Mouse (Mus musculus): ENCODE data around the gene Wwox. TPM values are rescaled to one million over a fixed set of nuclear protein-coding genes. Genes with fewer than 3 reads are reported as not detected.

Gene Wwox
- polyA plus RNA-seq, 1 experiment = 14.9 TPM

DNA sequence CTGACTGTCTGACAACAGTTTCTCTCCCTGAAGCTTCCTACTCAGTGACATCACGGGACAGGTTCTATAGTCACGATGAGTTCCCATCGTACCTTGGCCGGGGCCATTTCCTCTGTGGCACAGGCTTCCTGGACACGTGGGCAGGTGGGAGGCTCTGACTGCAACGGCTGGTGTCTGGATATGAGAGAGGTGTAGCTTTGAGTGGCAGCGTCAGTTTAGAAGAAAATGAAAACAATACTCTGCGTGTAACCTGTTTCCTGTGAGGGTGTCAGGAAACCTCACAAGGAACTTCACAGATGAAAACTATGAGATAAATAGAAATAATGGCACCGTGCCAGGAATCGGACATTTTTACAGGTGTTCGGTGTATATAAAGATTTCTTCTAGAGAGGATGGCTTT is 750.4 kb downstream of the Wwox start:
- Histone ChIP-seq H3K4me1 (ENCODE audit: control insufficient read depth, insufficient read depth, low read length) (no peaks in the 10 kb centered on the region), H3K27me3 (ENCODE audit: control insufficient read depth, insufficient read depth, low read length) (no peaks in the 10 kb centered on the region), H3K36me3 (ENCODE audit: control insufficient read depth, insufficient read depth, low read length) (no peaks in the 10 kb centered on the region), H3K4me3 (ENCODE audit: control insufficient read depth, low read depth, low read length) (no peak overlapping the region), H3K27ac (ENCODE audit: control insufficient read depth, insufficient read depth, low read depth, low read length) (no peak overlapping the region)
- TF ChIP-seq CTCF (IDR thresholded peaks at IDR 0.05; ENCODE audit: control insufficient read depth, insufficient read depth, insufficient replicate concordance, low read depth, low read length) (no peak), POLR2A (IDR thresholded peaks at IDR 0.05; ENCODE audit: control insufficient read depth, low read depth, low read length) (no peak)

DNA sequence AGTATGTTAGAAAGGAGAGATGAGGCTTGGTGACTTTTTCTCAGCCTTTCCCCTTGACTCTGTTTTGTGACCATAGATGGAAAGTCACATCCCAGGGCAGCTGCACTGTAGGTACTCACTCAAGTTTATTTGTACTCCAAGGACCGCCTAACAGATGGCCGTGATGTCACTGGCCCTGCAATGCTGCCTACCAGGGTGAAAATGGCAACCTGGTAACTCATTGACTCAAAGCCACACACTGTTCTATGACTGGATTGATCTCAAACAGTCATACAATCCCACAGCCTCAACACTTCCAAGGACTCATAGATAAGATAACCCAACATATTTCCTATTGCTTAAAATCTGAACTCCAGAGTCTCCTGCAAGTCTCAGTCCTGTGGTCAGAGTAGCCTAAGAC is 754.3 kb downstream of the Wwox start:
- TF ChIP-seq POLR2A (IDR thresholded peaks at IDR 0.05; ENCODE audit: control insufficient read depth, low read depth, low read length) (no peak), CTCF (IDR thresholded peaks at IDR 0.05; ENCODE audit: control insufficient read depth, insufficient read depth, insufficient replicate concordance, low read depth, low read length) (no peak)
- no peaks in the 10 kb centered on the region for H3K4me1 ChIP-seq (ENCODE audit: control insufficient read depth, insufficient read depth, low read length)
- no peaks in the 10 kb centered on the region for H3K36me3 ChIP-seq (ENCODE audit: control insufficient read depth, insufficient read depth, low read length)
- no peaks in the 10 kb centered on the region for H3K27me3 ChIP-seq (ENCODE audit: control insufficient read depth, insufficient read depth, low read length)
- H3K4me3 ChIP-seq (ENCODE audit: control insufficient read depth, low read depth, low read length) = no peak overlapping the region
- no peak overlapping the region for H3K27ac ChIP-seq (ENCODE audit: control insufficient read depth, insufficient read depth, low read depth, low read length)

DNA sequence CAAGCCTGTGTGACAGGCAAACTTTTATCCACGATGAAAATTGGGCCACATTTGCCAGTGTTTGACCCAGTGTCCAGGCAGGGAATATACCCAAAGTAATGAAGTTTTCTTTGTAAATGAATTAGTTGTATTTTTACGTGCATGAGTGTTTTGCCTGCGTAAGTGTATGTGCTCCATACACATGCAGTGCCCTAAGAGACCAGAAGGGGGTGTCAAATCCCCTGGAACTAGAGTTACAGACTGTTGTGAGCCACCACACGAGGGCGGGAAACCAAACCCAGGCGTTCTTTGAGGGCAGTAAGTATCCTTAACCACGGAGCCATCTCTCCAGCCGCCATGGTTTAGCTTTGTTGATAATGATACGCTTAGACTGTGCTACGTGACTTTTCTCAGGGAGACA is 755.9 kb downstream of the Wwox start:
- TF ChIP-seq POLR2A (IDR thresholded peaks at IDR 0.05; ENCODE audit: control insufficient read depth, low read depth, low read length) (no peak), CTCF (IDR thresholded peaks at IDR 0.05; ENCODE audit: control insufficient read depth, insufficient read depth, insufficient replicate concordance, low read depth, low read length) (no peak)
- H3K4me3 ChIP-seq (ENCODE audit: control insufficient read depth, low read depth, low read length) = no peak overlapping the region
- H3K4me1 ChIP-seq (ENCODE audit: control insufficient read depth, insufficient read depth, low read length) = no peaks in the 10 kb centered on the region

DNA sequence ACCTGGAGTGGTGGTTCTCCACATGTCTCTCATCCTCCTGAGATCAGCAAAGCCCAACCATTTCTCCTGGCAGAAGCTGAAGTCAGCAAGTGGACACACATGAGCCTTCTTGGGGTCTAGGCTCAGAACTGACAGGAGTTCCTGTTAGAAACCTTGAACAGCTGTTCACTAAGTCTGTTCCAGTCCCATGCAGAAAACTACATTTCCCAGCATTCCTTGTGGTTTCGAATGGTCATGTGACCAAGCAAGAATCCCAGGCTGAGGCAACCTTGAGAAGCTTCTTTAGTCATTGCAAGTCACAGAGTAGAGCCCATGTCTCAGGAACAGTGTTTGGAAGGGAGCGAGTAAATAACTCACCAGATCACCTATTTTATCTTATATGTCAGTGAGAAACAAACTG is 757.4 kb downstream of the Wwox start:
- Histone ChIP-seq H3K27me3 (ENCODE audit: control insufficient read depth, insufficient read depth, low read length) (no peaks in the 10 kb centered on the region), H3K4me3 (ENCODE audit: control insufficient read depth, low read depth, low read length) (no peak overlapping the region), H3K27ac (ENCODE audit: control insufficient read depth, insufficient read depth, low read depth, low read length) (no peak overlapping the region), H3K36me3 (ENCODE audit: control insufficient read depth, insufficient read depth, low read length) (no peaks in the 10 kb centered on the region), H3K4me1 (ENCODE audit: control insufficient read depth, insufficient read depth, low read length) (no peaks in the 10 kb centered on the region)
- TF ChIP-seq POLR2A (IDR thresholded peaks at IDR 0.05; ENCODE audit: control insufficient read depth, low read depth, low read length) = no peak
- no peak for TF ChIP-seq CTCF (IDR thresholded peaks at IDR 0.05; ENCODE audit: control insufficient read depth, insufficient read depth, insufficient replicate concordance, low read depth, low read length)

More for the DNA sequence above, 755.9 kb downstream of the Wwox start:
- Histone ChIP-seq H3K27ac (ENCODE audit: control insufficient read depth, insufficient read depth, low read depth, low read length) (no peak overlapping the region), H3K27me3 (ENCODE audit: control insufficient read depth, insufficient read depth, low read length) (no peaks in the 10 kb centered on the region), H3K36me3 (ENCODE audit: control insufficient read depth, insufficient read depth, low read length) (no peaks in the 10 kb centered on the region)

- no peaks in the 10 kb centered on the region for H3K36me3 ChIP-seq (ENCODE audit: control insufficient read depth, insufficient read depth, low read length)
- H3K4me3 ChIP-seq (ENCODE audit: control insufficient read depth, low read depth, low read length) = no peak overlapping the region
- no peak for TF ChIP-seq POLR2A (IDR thresholded peaks at IDR 0.05; ENCODE audit: control insufficient read depth, low read depth, low read length)
- TF ChIP-seq CTCF (IDR thresholded peaks at IDR 0.05; ENCODE audit: control insufficient read depth, insufficient read depth, insufficient replicate concordance, low read depth, low read length) = no peak
- H3K27me3 ChIP-seq (ENCODE audit: control insufficient read depth, insufficient read depth, low read length) = no peaks in the 10 kb centered on the region
- no peak overlapping the region for H3K27ac ChIP-seq (ENCODE audit: control insufficient read depth, insufficient read depth, low read depth, low read length)
- H3K4me1 ChIP-seq (ENCODE audit: control insufficient read depth, insufficient read depth, low read length) = peaks cover 2% of the 10 kb centered on the region; the same call in 1 of the 2 replicates
Observed at GRCm38 (mm10) chr8:115199204-115199603, 759.7 kb downstream of the Wwox start.

DNA sequence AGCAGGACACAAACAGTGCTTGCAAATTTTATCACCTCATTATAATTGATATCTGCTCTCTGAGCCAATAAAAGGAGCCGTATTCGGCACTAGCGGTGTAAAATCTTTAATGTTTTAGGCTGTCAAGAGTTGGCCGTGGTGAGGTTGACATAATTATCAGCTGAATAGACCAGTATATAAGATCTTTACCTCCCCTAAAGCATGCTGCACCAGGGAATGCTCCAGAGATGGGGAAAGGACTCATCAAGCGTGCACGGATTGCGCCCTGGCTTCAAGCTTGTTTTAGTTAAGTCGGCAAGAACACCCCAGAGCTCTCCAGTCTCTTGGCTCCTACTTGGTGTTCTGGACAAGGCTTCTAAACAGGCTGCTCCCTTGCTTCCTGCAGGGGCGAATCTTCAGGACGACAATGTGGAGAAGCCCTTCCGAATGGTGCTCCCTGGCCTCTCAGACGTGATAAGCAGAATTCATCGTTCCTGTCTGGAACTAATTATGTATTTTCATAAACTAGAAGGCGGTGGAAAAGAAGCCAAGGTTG is 760.2 kb downstream of the Wwox start:
- H3K4me1 ChIP-seq (ENCODE audit: control insufficient read depth, insufficient read depth, low read length) = peaks cover 2% of the 10 kb centered on the region; the same call in 1 of the 2 replicates
- peak overlapping the region; percentile 44 for H3K27ac ChIP-seq (ENCODE audit: control insufficient read depth, insufficient read depth, low read depth, low read length)
- H3K4me3 ChIP-seq (ENCODE audit: control insufficient read depth, low read depth, low read length) = no peak overlapping the region
- no peaks in the 10 kb centered on the region for H3K27me3 ChIP-seq (ENCODE audit: control insufficient read depth, insufficient read depth, low read length)
- TF ChIP-seq POLR2A (IDR thresholded peaks at IDR 0.05; ENCODE audit: control insufficient read depth, low read depth, low read length) (no peak), CTCF (IDR thresholded peaks at IDR 0.05; ENCODE audit: control insufficient read depth, insufficient read depth, insufficient replicate concordance, low read depth, low read length) (no peak)
- H3K36me3 ChIP-seq (ENCODE audit: control insufficient read depth, insufficient read depth, low read length) = no peaks in the 10 kb centered on the region

DNA sequence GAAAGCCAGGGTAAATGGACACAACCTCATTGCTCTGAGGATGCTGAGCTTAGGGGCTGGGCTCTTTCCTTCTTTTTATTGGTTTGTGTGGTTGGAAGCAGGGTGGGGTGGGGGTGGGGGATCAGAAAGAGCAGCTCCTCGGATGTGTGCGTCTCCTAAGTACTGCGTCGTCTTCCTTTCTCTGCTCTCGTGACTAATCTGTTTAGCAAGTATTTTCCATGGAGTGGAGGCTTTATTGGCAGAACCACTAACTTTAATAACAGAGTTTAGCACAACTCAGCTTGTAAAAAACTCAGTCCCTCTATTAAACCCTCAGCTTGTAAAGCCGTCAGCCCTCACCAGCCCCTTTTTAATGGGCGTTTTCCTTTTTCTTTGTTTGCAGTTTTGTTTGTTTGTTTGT is 762.3 kb downstream of the Wwox start:
- Histone ChIP-seq H3K4me3 (ENCODE audit: control insufficient read depth, low read depth, low read length) (no peak overlapping the region), H3K27me3 (ENCODE audit: control insufficient read depth, insufficient read depth, low read length) (no peaks in the 10 kb centered on the region), H3K27ac (ENCODE audit: control insufficient read depth, insufficient read depth, low read depth, low read length) (no peak overlapping the region), H3K4me1 (ENCODE audit: control insufficient read depth, insufficient read depth, low read length) (peaks cover 2% of the 10 kb centered on the region; the same call in 1 of the 2 replicates), H3K36me3 (ENCODE audit: control insufficient read depth, insufficient read depth, low read length) (no peaks in the 10 kb centered on the region)
- no peak for TF ChIP-seq CTCF (IDR thresholded peaks at IDR 0.05; ENCODE audit: control insufficient read depth, insufficient read depth, insufficient replicate concordance, low read depth, low read length)
- TF ChIP-seq POLR2A (IDR thresholded peaks at IDR 0.05; ENCODE audit: control insufficient read depth, low read depth, low read length) = no peak
